Mouse (Mus musculus): ENCODE results near the gene Lrg1. TPM values are rescaled to one million over a fixed set of nuclear protein-coding genes. Genes with fewer than 3 reads are reported as not detected.

The Lrg1 gene
- 52.9 and 55.2 TPM in 2 replicates for polyA plus RNA-seq (2012; ENCODE audit: low replicate concordance)

DNA sequence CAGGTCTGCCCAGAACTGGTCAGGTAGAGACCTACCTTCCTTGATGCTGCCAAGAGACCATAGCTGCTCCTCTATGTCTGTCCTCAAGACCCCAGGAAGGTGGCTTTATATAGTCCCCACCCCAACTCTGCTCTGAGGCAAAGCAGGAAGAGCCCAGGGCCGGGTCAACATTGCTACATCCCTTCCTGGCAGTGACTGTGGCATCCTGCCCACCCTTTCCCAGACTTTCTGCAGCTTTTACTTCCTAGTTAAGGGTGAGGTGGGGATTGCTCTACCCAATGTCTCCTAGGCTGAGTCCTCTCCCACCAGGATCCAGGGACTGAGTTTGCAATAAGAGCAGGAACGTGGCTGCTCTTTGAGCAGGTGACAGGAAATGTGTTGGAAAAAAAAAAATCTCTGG is at the start of gene Lrg1:
Gene Lrg1, minus strand, starts transcription at position 176 of the 400 bp plus-strand sequence.

GRCm38 (mm10) chr17:56162231-56162774 is 40.5 kb upstream of the Lrg1 start, which contains the start of gene Tnfaip8l1:
Gene Tnfaip8l1 (plus strand): TSS chr17:56162477.

GRCm38 (mm10) chr17:56139858-56140595 is 18.2 kb upstream of the Lrg1 start, which contains the start of gene Sema6b:
Gene Sema6b (minus strand): TSS chr17:56140343.

DNA sequence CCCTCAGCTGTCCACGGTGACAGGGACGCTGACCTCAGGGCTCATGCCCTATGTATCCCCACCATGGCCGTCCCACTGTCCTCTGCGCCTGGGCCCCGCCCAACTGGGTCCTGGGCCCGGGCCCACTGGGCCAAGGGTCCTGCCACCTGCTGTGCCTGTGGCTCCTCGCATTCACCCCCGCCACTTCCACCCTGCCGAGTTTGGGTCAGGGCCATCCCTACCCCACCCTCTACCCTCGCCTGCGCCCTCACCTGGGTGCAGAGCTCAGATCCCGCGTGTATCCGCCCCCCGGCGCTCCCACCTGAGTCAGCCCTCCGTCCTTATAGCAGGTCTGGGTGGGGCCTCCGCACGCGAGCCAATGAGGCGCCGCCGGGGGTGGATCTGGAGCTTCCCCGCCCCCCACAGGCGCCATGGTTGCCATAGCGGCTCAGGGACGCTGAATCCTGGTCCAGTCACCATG is 4.5 kb downstream of the Lrg1 start, which contains the start of gene Plin5:
Gene Plin5, minus strand, starts transcription at position 346 of the 460 bp plus-strand sequence.

GRCm38 (mm10) chr17:56109219-56110051 is 12.4 kb downstream of the Lrg1 start, which contains the start of gene Plin4:
Gene Plin4 (minus strand): TSS chr17:56109803.

DNA sequence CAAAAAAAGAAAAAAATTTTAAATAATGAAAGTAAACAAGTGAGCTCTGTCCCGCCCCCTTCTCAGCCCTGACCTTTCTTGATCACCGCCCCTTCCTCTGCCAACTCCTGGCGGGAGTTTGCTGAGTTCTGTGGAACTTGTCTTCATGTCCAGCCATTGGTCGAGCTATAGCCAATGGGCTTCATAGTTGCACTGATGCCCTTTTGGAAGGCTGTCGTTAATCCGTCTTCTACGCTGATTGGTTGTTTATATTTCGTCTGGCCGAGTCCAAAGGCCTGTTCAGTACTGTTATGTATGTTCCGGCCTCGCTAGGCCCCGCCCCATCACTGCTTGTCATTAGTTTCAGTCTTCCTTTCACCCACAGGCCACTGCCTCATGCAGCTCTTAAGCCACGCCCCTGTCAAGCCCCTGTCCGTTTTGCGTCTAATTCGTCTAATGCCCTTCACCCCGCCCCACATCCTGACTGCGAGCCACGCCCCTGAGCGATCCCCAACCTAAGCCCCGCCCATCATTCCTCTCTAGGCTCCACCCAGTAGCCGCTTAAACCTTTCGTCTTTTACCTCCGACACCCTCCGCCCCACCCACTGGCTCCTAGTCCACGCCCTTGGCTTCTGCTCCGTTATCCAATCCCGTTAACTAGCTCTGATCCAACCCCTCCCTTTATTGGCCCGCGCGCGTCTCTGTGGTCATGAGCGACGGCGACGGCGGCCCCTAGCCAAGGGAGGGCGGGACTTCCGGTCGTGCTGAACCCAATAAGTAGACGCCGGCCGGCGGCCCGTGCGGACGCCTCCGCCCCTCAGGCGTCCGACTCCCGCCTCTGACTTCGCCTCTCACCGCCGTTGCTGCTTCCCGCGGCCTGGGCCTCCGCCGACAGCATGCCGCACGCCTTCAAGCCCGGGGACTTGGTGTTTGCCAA is 42.7 kb downstream of the Lrg1 start, which contains the start of gene Hdgfl2:
Gene Hdgfl2, plus strand, starts transcription at position 755 of the 916 bp plus-strand sequence.

DNA sequence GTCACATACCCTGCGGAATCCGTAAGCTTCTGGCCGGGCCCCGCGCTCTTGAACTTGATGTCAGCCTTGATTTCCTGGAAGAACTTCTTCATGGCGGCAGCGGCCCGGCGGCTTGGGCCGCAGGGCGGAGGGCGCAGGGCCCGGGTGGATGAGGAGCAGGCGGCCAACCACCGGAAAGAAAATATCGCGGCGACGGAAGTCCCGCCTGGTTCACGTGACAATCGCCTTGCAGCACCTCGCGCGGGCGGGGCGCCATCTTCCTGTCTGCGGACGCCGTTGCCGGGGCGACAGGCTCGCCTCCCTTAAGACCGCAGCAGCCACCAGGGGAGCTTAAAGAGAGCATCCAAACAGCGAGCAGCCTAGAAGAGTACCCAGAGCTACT is 47.0 kb downstream of the Lrg1 start, which contains the start of gene Ubxn6:
Gene Ubxn6, minus strand, starts transcription at position 202 of the 382 bp plus-strand sequence.

Other genes starting within 250 kb of the Lrg1 start
- 0.08 and 0.11 TPM in 2 replicates for gene Zfp119a, start 243.1 kb downstream of the Lrg1 start, polyA plus RNA-seq (2012; ENCODE audit: low replicate concordance)
- gene Zfp959, start 229.9 kb downstream of the Lrg1 start, polyA plus RNA-seq (2012; ENCODE audit: low replicate concordance), result 1.2 TPM in 1 of 2 replicates, not detected in the other
- 0.09 TPM in 1 of 2 replicates, not detected in the other for gene Zfp119b, start 172.5 kb downstream of the Lrg1 start, polyA plus RNA-seq (2012; ENCODE audit: low replicate concordance)
- 14.7 and 15.6 TPM in 2 replicates for gene Ebi3, start 169.4 kb downstream of the Lrg1 start, polyA plus RNA-seq (2012; ENCODE audit: low replicate concordance)
- 15.2 and 32.7 TPM in 2 replicates for gene Yju2, start 162.9 kb downstream of the Lrg1 start, polyA plus RNA-seq (2012; ENCODE audit: low replicate concordance)
- gene Shd, start 151.5 kb downstream of the Lrg1 start, polyA plus RNA-seq (2012; ENCODE audit: low replicate concordance), result 0.32 and 1.6 TPM in 2 replicates
- gene Fsd1, start 135.5 kb downstream of the Lrg1 start, polyA plus RNA-seq (2012; ENCODE audit: low replicate concordance), result not detected in 2 replicates
- 0.38 and 0.97 TPM in 2 replicates for gene Stap2, start 116.4 kb downstream of the Lrg1 start, polyA plus RNA-seq (2012; ENCODE audit: low replicate concordance)
- 23.3 and 25.1 TPM in 2 replicates for gene Mpnd, start 116.3 kb downstream of the Lrg1 start, polyA plus RNA-seq (2012; ENCODE audit: low replicate concordance)
- gene Sh3gl1, start 85.4 kb downstream of the Lrg1 start, polyA plus RNA-seq (2012; ENCODE audit: low replicate concordance), result 80.1 and 88.3 TPM in 2 replicates
- 28.2 and 45.2 TPM in 2 replicates for gene Chaf1a, start 81.6 kb downstream of the Lrg1 start, polyA plus RNA-seq (2012; ENCODE audit: low replicate concordance)
- 34.3 and 40.9 TPM in 2 replicates for gene Ubxn6, start 47.0 kb downstream of the Lrg1 start, polyA plus RNA-seq (2012; ENCODE audit: low replicate concordance)
- 103 and 249 TPM in 2 replicates for gene Hdgfl2, start 42.4 kb downstream of the Lrg1 start, polyA plus RNA-seq (2012; ENCODE audit: low replicate concordance)
- gene Plin4, start 12.2 kb downstream of the Lrg1 start, polyA plus RNA-seq (2012; ENCODE audit: low replicate concordance), result not detected in 2 replicates
- 0.19 TPM in 1 of 2 replicates, not detected in the other for gene Plin5, start 4.4 kb downstream of the Lrg1 start, polyA plus RNA-seq (2012; ENCODE audit: low replicate concordance)
- gene Sema6b, start 18.3 kb upstream of the Lrg1 start, polyA plus RNA-seq (2012; ENCODE audit: low replicate concordance), result 6.4 and 7.7 TPM in 2 replicates
- gene Tnfaip8l1, start 40.5 kb upstream of the Lrg1 start, polyA plus RNA-seq (2012; ENCODE audit: low replicate concordance), result 1.6 and 2.5 TPM in 2 replicates
- gene Mydgf, start 61.9 kb upstream of the Lrg1 start, polyA plus RNA-seq (2012; ENCODE audit: low replicate concordance), result 15.6 and 36.0 TPM in 2 replicates
- 45.8 and 114 TPM in 2 replicates for gene Dpp9, start 96.9 kb upstream of the Lrg1 start, polyA plus RNA-seq (2012; ENCODE audit: low replicate concordance)
- gene Fem1a, start 134.8 kb upstream of the Lrg1 start, polyA plus RNA-seq (2012; ENCODE audit: low replicate concordance), result 16.0 and 29.3 TPM in 2 replicates
- 20.8 and 31.5 TPM in 2 replicates for gene Ticam1, start 154.8 kb upstream of the Lrg1 start, polyA plus RNA-seq (2012; ENCODE audit: low replicate concordance)
- gene Plin3, start 170.9 kb upstream of the Lrg1 start, polyA plus RNA-seq (2012; ENCODE audit: low replicate concordance), result 8.5 and 12.1 TPM in 2 replicates
- gene Arrdc5, start 178.3 kb upstream of the Lrg1 start, polyA plus RNA-seq (2012; ENCODE audit: low replicate concordance), result not detected in 2 replicates
- gene Uhrf1, start 181.3 kb upstream of the Lrg1 start, polyA plus RNA-seq (2012; ENCODE audit: low replicate concordance), result 42.3 and 96.8 TPM in 2 replicates
- gene Kdm4b, start 204.1 kb upstream of the Lrg1 start, polyA plus RNA-seq (2012; ENCODE audit: low replicate concordance), result 24.5 and 26.9 TPM in 2 replicates